Mouse (Mus musculus) MEL (cell line): ENCODE data around the gene Cdkn2d. TPM values are rescaled to one million over a fixed set of nuclear protein-coding genes. Genes with fewer than 3 reads are reported as not detected.
"Not testable (repeated sequence)": the region's sequence is repeated elsewhere in the genome, so short reads cannot be mapped to it uniquely, and the experiment has no call there.

Experiments used
- DNase-seq: peaks from one replicate; pipeline ENCODE4 v3.0.0; 2011; ENCODE audit warnings: low read depth, low spot score
- H3K27ac ChIP-seq: 2 replicates; pipeline ENCODE4 v1.5.1; 2012; ENCODE audit warnings: low read depth, mild to moderate bottlenecking, control low read depth, low read length, moderate library complexity; ENCODE audit not compliant: control insufficient read depth
- H3K27me3 ChIP-seq, 2 experiments: fragments of 150-350 bp in 1 of 2; sonication (generic) in 1 of 2; 2 replicates each; pipeline ENCODE4 v1.6.1; 2012; ENCODE audit warnings: low read length in 2 of 2, mild to moderate bottlenecking in 2 of 2, improper control_type of control experiment in 1 of 2, moderate library complexity in 1 of 2; ENCODE audit not compliant: insufficient read depth in 2 of 2, control insufficient read depth in 1 of 2
- H3K36me3 ChIP-seq, 2 experiments: 2 replicates each; pipeline ENCODE4 v1.6.1; 2012 to 2014; ENCODE audit warnings: low read length in 2 of 2, improper control_type of control experiment in 1 of 2, inconsistent platforms in 1 of 2, mild to moderate bottlenecking in 1 of 2; ENCODE audit not compliant: insufficient read depth in 2 of 2, control insufficient read depth in 1 of 2
- H3K4me1 ChIP-seq, 2 experiments: fragments of 150-350 bp in 1 of 2; sonication (generic) in 1 of 2; 2 replicates each; pipeline ENCODE4 v1.6.1; 2012; ENCODE audit warnings: low read length in 2 of 2, improper control_type of control experiment in 1 of 2, mild to moderate bottlenecking in 1 of 2; ENCODE audit not compliant: insufficient read depth in 2 of 2, control insufficient read depth in 1 of 2
- H3K4me3 ChIP-seq, 2 experiments: fragments of 150-350 bp in 1 of 2; sonication (generic) in 1 of 2; 2 replicates each; pipeline ENCODE4 v1.5.1; 2012; ENCODE audit warnings: low read depth in 2 of 2, low read length in 2 of 2, mild to moderate bottlenecking in 2 of 2, moderate library complexity in 2 of 2, control low read depth in 1 of 2, improper control_type of control experiment in 1 of 2; ENCODE audit not compliant: control insufficient read depth in 1 of 2, insufficient read depth in 1 of 2
- H3K79me2 ChIP-seq: 2 replicates; pipeline ENCODE4 v1.6.1; 2012; ENCODE audit warnings: mild to moderate bottlenecking, low read length, moderate library complexity; ENCODE audit not compliant: control insufficient read depth, poor library complexity, insufficient read depth
- H3K9ac ChIP-seq: 2 replicates; pipeline ENCODE4 v1.6.1; 2012; ENCODE audit warnings: low read depth, mild to moderate bottlenecking, control low read depth, low read length, moderate library complexity; ENCODE audit not compliant: control insufficient read depth, poor library complexity, severe bottlenecking
- H3K9me3 ChIP-seq: fragments of 150-350 bp; sonication (generic); replicated peaks from 2 replicates; pipeline ENCODE4 v1.6.1; 2012; ENCODE audit warnings: mild to moderate bottlenecking, low read length, improper control_type of control experiment, moderate library complexity; ENCODE audit not compliant: insufficient read depth
- CHD1 ChIP-seq: IDR thresholded peaks from 2 replicates; pipeline ENCODE4 v1.6.1; 2012; ENCODE audit warnings: low read depth, mild to moderate bottlenecking, inconsistent platforms, low read length, improper control_type of control experiment
- ELF1 ChIP-seq: IDR thresholded peaks from 2 replicates; pipeline ENCODE4 v1.6.1; 2014; ENCODE audit warnings: low read depth, mild to moderate bottlenecking, inconsistent platforms, low read length, improper control_type of control experiment, moderate library complexity
- GABPA ChIP-seq: IDR thresholded peaks from 2 replicates; pipeline ENCODE4 v1.6.1; 2012; ENCODE audit warnings: low read depth, mild to moderate bottlenecking, inconsistent platforms, low read length, improper control_type of control experiment, moderate library complexity
- GATA1 ChIP-seq: IDR thresholded peaks from 2 replicates; pipeline ENCODE4 v1.6.1; 2011; ENCODE audit warnings: low read depth, low read length, improper control_type of control experiment
- MAFK ChIP-seq: IDR thresholded peaks from 2 replicates; pipeline ENCODE4 v1.6.1; 2011; ENCODE audit warnings: low read depth, mild to moderate bottlenecking, low read length, improper control_type of control experiment, borderline replicate concordance
- MAX ChIP-seq: IDR thresholded peaks from 2 replicates; pipeline ENCODE4 v1.6.1; 2011; ENCODE audit warnings: low read length, improper control_type of control experiment
- MYB ChIP-seq: IDR thresholded peaks from 2 replicates; pipeline ENCODE4 v1.6.1; 2011; ENCODE audit warnings: mild to moderate bottlenecking, low read depth, low read length, improper control_type of control experiment
- TAL1 ChIP-seq: IDR thresholded peaks from 2 replicates; pipeline ENCODE4 v1.6.1; 2012; ENCODE audit warnings: mild to moderate bottlenecking, inconsistent platforms, low read length, moderate library complexity, mixed read lengths
- TBP ChIP-seq: IDR thresholded peaks from 2 replicates; pipeline ENCODE4 v1.8.0; 2011; ENCODE audit warnings: low read depth, low read length, improper control_type of control experiment
- ZC3H11A ChIP-seq: IDR thresholded peaks from 2 replicates; pipeline ENCODE4 v1.6.1; 2012; ENCODE audit warnings: low read depth, mild to moderate bottlenecking, inconsistent platforms, low read length, improper control_type of control experiment
- ZKSCAN1 ChIP-seq: IDR thresholded peaks from 2 replicates; pipeline ENCODE4 v1.6.1; 2012; ENCODE audit warnings: low read depth, mild to moderate bottlenecking, inconsistent platforms, low read length, improper control_type of control experiment, moderate library complexity
- ZMIZ1 ChIP-seq: IDR thresholded peaks from 2 replicates; pipeline ENCODE4 v1.6.1; 2012; ENCODE audit warnings: low read depth, mild to moderate bottlenecking, inconsistent platforms, low read length, improper control_type of control experiment, moderate library complexity
- polyA plus RNA-seq, 2 experiments: library from polyadenylated mRNA; stranded (reverse) in 1 of 2; unstranded in 1 of 2; fragments of >175 nt in 1 of 2; fragments of >200 nt in 1 of 2; gene quantifications; 2 replicates each; pipeline versions ENCODE4 v1.2.1 to v1.2.4; 2012; ENCODE audit warnings: low replicate concordance in 2 of 2, low read depth in 1 of 2; ENCODE audit not compliant: insufficient read length in 2 of 2, insufficient read depth in 1 of 2, missing spikeins in 1 of 2
- total RNA-seq: library from RNA; depleted of rRNA; stranded (reverse); fragments of 300-350 nt; gene quantifications from 2 replicates; pipeline ENCODE4 v1.2.3, GENCODE M21; 2012

The Cdkn2d gene
- total and polyA plus RNA-seq, 3 experiments = 40.1 to 67.9 TPM; not detected in 1

- TF ChIP-seq MYB = no peak
- TF ChIP-seq ZKSCAN1 = no peak
- TF ChIP-seq CHD1 = no peak
- no peak for TF ChIP-seq MAX
- TF ChIP-seq ZC3H11A = no peak
- TF ChIP-seq TBP = peak; percentile 99
These were observed 26.8 kb downstream of the Cdkn2d start (continued) for GRCm38 (mm10) chr9:21264272-21264999.

GRCm38 (mm10) chr9:21261831-21262230 lies 29.4 kb downstream of the Cdkn2d start:
- peaks cover 0 to 39% of the 10 kb centered on the region in 2 experiments; a peak in 2 of 4 replicates for H3K36me3 ChIP-seq
- peak; percentile 77 for DNase-seq
- no peaks in the 10 kb centered on the region for H3K9me3 ChIP-seq
- peaks cover 17% of the 10 kb centered on the region for H3K79me2 ChIP-seq
- no peak overlapping the region for H3K9ac ChIP-seq
- H3K27ac ChIP-seq = peak overlapping the region; percentile 16
- no peak overlapping the region for H3K4me3 ChIP-seq
- TF ChIP-seq GABPA (no peak), GATA1 (0 out of 2 replicates have a peak, but pooled peaks have one; percentile 2)
- no peaks in the 10 kb centered on the region for H3K27me3 ChIP-seq
- H3K4me1 ChIP-seq = peaks cover 27 to 55% of the 10 kb centered on the region in 2 experiments

GRCm38 (mm10) chr9:21260491-21261040 lies 30.6 kb downstream of the Cdkn2d start:
- DNase-seq = no peak
- Histone ChIP-seq H3K27me3 (no peaks in the 10 kb centered on the region), H3K79me2 (peaks cover 4% of the 10 kb centered on the region), H3K9ac (no peak overlapping the region), H3K4me3 (no peak overlapping the region), H3K27ac (no peak overlapping the region), H3K36me3 (peaks cover 0 to 29% of the 10 kb centered on the region in 2 experiments; a peak in 2 of 4 replicates), H3K4me1 (peaks cover 19 to 43% of the 10 kb centered on the region in 2 experiments), H3K9me3 (no peaks in the 10 kb centered on the region)
- no peak for TF ChIP-seq ELF1
- no peak for TF ChIP-seq ZMIZ1
- no peak for TF ChIP-seq TAL1

GRCm38 (mm10) chr9:21256349-21256748 lies 34.9 kb downstream of the Cdkn2d start:
- not testable (repeated sequence) for H3K36me3 ChIP-seq, H3K27me3 ChIP-seq, H3K9me3 ChIP-seq, H3K27ac ChIP-seq, H3K79me2 ChIP-seq
- DNase-seq = peak; percentile 57
- TF ChIP-seq MAFK (peak; percentile 55; the same call in 1 of the 2 replicates), TBP (peak; percentile 95)
- TF ChIP-seq, all 39 proteins: peak for 2; not testable (repeated sequence) for 37
- not testable (repeated sequence) for H3K4me3 ChIP-seq, H3K9ac ChIP-seq
- peaks cover 7 to 19% of the 10 kb centered on the region in 2 experiments; a peak in 3 of 4 replicates for H3K4me1 ChIP-seq
